Mouse (Mus musculus) heart, postnatal 0 days (tissue): ENCODE results near the gene Tiam1. TPM values are rescaled to one million over a fixed set of nuclear protein-coding genes. Genes with fewer than 3 reads are reported as not detected.

Experiments used
- ATAC-seq: fragments of 200-750 bp; cut with Nextera tagmentation; 2 replicates; pipeline ENCODE4 v1.8.0; 2017; ENCODE audit warnings: low read depth, moderate number of reproducible peaks, moderate library complexity; ENCODE audit not compliant: insufficient read depth
- DNase-seq: peaks from one replicate; pipeline ENCODE4 v3.0.0-alpha.2; 2016; ENCODE audit warnings: low spot score
- H3K27ac ChIP-seq: fragments of 300-500 bp; sonication (generic); 2 replicates; pipeline ENCODE4 v1.5.1; 2014; ENCODE audit warnings: low read depth, mild to moderate bottlenecking
- H3K27me3 ChIP-seq: fragments of 300-500 bp; sonication (generic); 2 replicates; pipeline ENCODE4 v1.6.1; 2014; ENCODE audit warnings: low read length, mixed read lengths; ENCODE audit not compliant: control insufficient read depth, insufficient read depth
- H3K36me3 ChIP-seq: fragments of 300-500 bp; sonication (generic); replicated peaks from 2 replicates; pipeline ENCODE4 v1.6.1; 2014; ENCODE audit warnings: low read length, mixed read lengths; ENCODE audit not compliant: control insufficient read depth, insufficient read depth
- H3K4me1 ChIP-seq: fragments of 300-500 bp; sonication (generic); 2 replicates; pipeline ENCODE4 v1.6.1; 2014; ENCODE audit warnings: antibody characterized with exemption; ENCODE audit not compliant: control insufficient read depth, insufficient read depth
- H3K4me2 ChIP-seq: fragments of 300-500 bp; sonication (generic); 2 replicates; pipeline ENCODE4 v1.6.1; 2014; ENCODE audit warnings: low read depth, mild to moderate bottlenecking, low read length, moderate library complexity
- H3K4me3 ChIP-seq: fragments of 300-500 bp; sonication (generic); 2 replicates; pipeline ENCODE4 v1.5.1; 2014; ENCODE audit warnings: low read depth, low read length
- H3K9ac ChIP-seq: fragments of 300-500 bp; sonication (generic); replicated peaks from 2 replicates; pipeline ENCODE4 v1.6.1; 2014; ENCODE audit warnings: low read depth, low read length, mixed read lengths
- H3K9me3 ChIP-seq: fragments of 300-500 bp; sonication (generic); replicated peaks from 2 replicates; pipeline ENCODE4 v1.6.1; 2016; ENCODE audit warnings: low read length; ENCODE audit not compliant: control insufficient read depth
- CTCF ChIP-seq: IDR thresholded peaks from 2 replicates; pipeline ENCODE4 v1.5.1; 2016; ENCODE audit warnings: antibody characterized with exemption, control low read depth, low read depth
- EP300 ChIP-seq: IDR thresholded peaks from 2 replicates; pipeline ENCODE4 v1.6.1; 2016; ENCODE audit warnings: antibody characterized with exemption, low read depth
- WGBS: fragments of 180-500 bp; shearing (Covaris S2); extraction: QIAGEN DNeasy Blood & Tissue Kit; methylation state at CpG from one replicate; pipeline ENCODE4 v1.1.7; 2014; 5-methylcytosine and 5-hydroxymethylcytosine counted together
- polyA plus RNA-seq: library from polyadenylated mRNA; unstranded; fragments of >200 nt; fragmentation: Nextera tagmentation; extraction: Ambion mirVana; gene quantifications from 2 replicates; pipeline ENCODE4 v1.2.1, GENCODE M21; 2015
- total RNA-seq: library from RNA; depleted of rRNA; stranded (reverse); fragments of >200 nt; gene quantifications from 2 replicates; pipeline ENCODE4 v1.2.3, GENCODE M21; 2014; ENCODE audit warnings: low replicate concordance

Tiam1 gene
- total and polyA plus RNA-seq, 2 experiments from 2014 or later, result 2.6 to 3.6 TPM

DNA sequence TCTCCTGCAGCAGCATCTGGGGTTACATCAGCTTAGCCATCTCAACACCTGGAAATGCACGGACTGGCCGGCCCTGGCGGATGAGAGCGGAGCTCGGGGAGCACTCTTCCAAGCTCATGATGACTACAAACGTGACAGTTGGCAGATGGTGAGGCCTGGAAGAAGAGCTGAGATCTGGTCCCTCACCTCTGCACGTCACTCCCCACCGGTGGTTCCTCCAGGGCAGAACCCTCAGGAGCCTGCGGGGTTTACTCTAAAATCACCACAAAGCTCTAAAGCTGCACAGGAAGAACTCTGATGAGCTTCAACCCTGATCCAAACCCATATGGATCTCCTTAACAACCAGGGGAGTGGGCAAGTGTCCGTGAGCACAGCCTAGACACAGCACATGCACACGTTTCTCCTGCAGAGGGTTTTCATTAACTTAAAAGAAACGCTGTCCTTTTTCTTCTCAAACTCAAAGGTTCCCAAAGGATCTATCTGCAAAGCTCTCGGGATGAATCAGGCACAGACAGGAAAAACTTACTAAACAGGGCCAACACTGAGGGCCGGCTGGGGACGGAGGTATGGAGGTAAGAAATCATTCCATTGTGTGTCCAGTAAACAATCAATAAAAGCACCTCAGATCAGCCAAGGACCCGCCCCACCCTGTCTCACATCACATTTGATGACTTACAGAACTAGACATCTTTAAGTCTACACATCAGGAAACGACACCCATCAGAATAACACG, 120.5 kb downstream of the Tiam1 start:
- Histone ChIP-seq H3K4me1 (no peaks in the 10 kb centered on the region), H3K4me2 (no peak overlapping the region), H3K27me3 (no peaks in the 10 kb centered on the region), H3K36me3 (no peaks in the 10 kb centered on the region), H3K27ac (no peak overlapping the region), H3K9me3 (no peaks in the 10 kb centered on the region), H3K4me3 (no peak overlapping the region), H3K9ac (no peak overlapping the region)
- ATAC-seq (no peak), DNase-seq (no peak)
- TF ChIP-seq EP300 (no peak), CTCF (no peak)
- WGBS, result 83% methylated on average over 18 of the region's 18 CpGs

DNA sequence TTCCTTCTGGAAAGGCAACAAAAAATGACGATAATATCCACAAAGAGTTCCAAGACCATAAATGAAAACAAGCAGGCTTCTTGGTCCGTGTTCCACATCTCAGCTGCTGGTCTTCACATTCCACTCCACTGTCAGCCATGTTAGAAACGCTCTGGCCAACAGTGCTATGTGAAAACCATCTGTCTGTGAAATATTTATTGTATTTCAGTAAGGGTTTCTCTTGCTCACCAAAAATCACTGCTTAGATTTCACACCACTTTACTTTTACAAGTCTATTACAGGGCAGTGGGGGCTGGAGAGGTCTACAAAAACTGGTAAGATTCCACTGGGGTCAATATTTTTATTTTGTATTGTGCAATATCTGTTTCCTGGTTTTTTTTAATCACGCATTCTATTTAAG, 127.5 kb downstream of the Tiam1 start:
- 53% methylated on average over 4 of the region's 4 CpGs for WGBS
- Histone ChIP-seq H3K9ac (no peak overlapping the region), H3K4me3 (no peak overlapping the region), H3K4me1 (no peaks in the 10 kb centered on the region), H3K9me3 (no peaks in the 10 kb centered on the region), H3K36me3 (no peaks in the 10 kb centered on the region), H3K4me2 (no peak overlapping the region), H3K27ac (no peak overlapping the region), H3K27me3 (no peaks in the 10 kb centered on the region)
- no peak for ATAC-seq
- peak; percentile 14 for DNase-seq
- no peak for TF ChIP-seq EP300
- TF ChIP-seq CTCF, result no peak

GRCm38 (mm10) chr16:90014596-90014995, 129.0 kb downstream of the Tiam1 start:
- no peak overlapping the region for H3K4me2 ChIP-seq
- no peaks in the 10 kb centered on the region for H3K4me1 ChIP-seq
- H3K9ac ChIP-seq, result no peak overlapping the region
- H3K4me3 ChIP-seq, result no peak overlapping the region
- H3K36me3 ChIP-seq, result no peaks in the 10 kb centered on the region
- no peak for ATAC-seq
- no peaks in the 10 kb centered on the region for H3K27me3 ChIP-seq
- H3K27ac ChIP-seq, result no peak overlapping the region
- 68% methylated on average over 9 of the region's 9 CpGs for WGBS
- TF ChIP-seq EP300, result no peak
- TF ChIP-seq CTCF, result no peak
- no peak for DNase-seq
- H3K9me3 ChIP-seq, result no peaks in the 10 kb centered on the region

- no peaks in the 10 kb centered on the region for H3K36me3 ChIP-seq
- H3K4me3 ChIP-seq, result no peak overlapping the region
- no peak overlapping the region for H3K9ac ChIP-seq
- no peak overlapping the region for H3K4me2 ChIP-seq
- TF ChIP-seq CTCF (no peak), EP300 (no peak)
- 69% methylated on average over 32 of the region's 32 CpGs for WGBS
- ATAC-seq, result peak; percentile 39; the same call in 1 of the 2 replicates
- H3K4me1 ChIP-seq, result no peaks in the 10 kb centered on the region
- no peak overlapping the region for H3K27ac ChIP-seq
- no peak for DNase-seq
- no peaks in the 10 kb centered on the region for H3K9me3 ChIP-seq
- H3K27me3 ChIP-seq, result no peaks in the 10 kb centered on the region
Measured at GRCm38 (mm10) chr16:90011521-90012181, 131.9 kb downstream of the Tiam1 start.

DNA sequence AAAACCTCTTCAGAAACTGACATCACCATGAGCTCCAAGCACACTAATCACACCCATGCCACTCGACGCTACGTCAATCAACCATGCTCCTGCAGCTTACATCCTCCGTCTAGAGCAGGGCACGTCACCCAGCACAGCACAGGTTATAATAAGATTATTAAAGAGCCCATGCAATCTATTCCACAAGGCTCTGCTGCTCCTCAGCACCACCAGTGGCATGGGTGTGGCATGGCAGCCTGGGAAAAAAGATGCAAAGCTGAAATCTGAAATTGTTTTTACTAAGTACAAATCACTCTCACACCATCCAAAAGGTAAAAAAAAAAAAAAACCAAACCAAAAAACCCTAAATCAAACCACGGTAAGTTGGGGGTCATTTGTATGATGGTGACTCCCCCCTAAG, 135.1 kb downstream of the Tiam1 start:
- ATAC-seq (0 out of 2 replicates have a peak, but pooled peaks have one; percentile 41), DNase-seq (no peak)

More for the DNA sequence above, 135.1 kb downstream of the Tiam1 start:
- H3K27ac ChIP-seq, result no peak overlapping the region
- no peaks in the 10 kb centered on the region for H3K27me3 ChIP-seq
- no peak overlapping the region for H3K4me2 ChIP-seq
- H3K4me1 ChIP-seq, result no peaks in the 10 kb centered on the region
- no peaks in the 10 kb centered on the region for H3K36me3 ChIP-seq
- WGBS, result 68% methylated on average over 6 of the region's 6 CpGs
- TF ChIP-seq CTCF (peak; percentile 26; the same call in 1 of the 2 replicates), EP300 (no peak)
- H3K4me3 ChIP-seq, result no peak overlapping the region
- no peak overlapping the region for H3K9ac ChIP-seq
- H3K9me3 ChIP-seq, result no peaks in the 10 kb centered on the region
